Mouse (Mus musculus) retina, postnatal 1 day (tissue): ENCODE data around the gene Snrnp200.
"Not testable (repeated sequence)": the region's sequence is repeated elsewhere in the genome, so short reads cannot be mapped to it uniquely, and the experiment has no call there.

Source experiments
- DNase-seq: peaks from one replicate; pipeline ENCODE4 v3.0.0-alpha.2; 2012

Gene Snrnp200

GRCm38 (mm10) chr2:127254604-127255134 lies 46.5 kb downstream of the Snrnp200 start:
- no peak for DNase-seq

- no peak for DNase-seq
Observed at GRCm38 (mm10) chr2:127255294-127255693, 47.1 kb downstream of the Snrnp200 start.

- no peak for DNase-seq
Observed at GRCm38 (mm10) chr2:127259340-127259739, 51.2 kb downstream of the Snrnp200 start.

- no peak for DNase-seq
Observed at GRCm38 (mm10) chr2:127262480-127262879, 54.3 kb downstream of the Snrnp200 start.

GRCm38 (mm10) chr2:127267854-127268253 lies 59.7 kb downstream of the Snrnp200 start:
- DNase-seq: no peak

GRCm38 (mm10) chr2:127269491-127270299 lies 61.5 kb downstream of the Snrnp200 start, which contains the start of gene Stard7:
Gene Stard7, plus strand, starts transcription at chr2:127270218.
- peak; percentile 99 for DNase-seq

GRCm38 (mm10) chr2:127270300-127271041 lies 62.3 kb downstream of the Snrnp200 start:
- DNase-seq: peak; percentile 93

GRCm38 (mm10) chr2:127271042-127271515 lies 62.9 kb downstream of the Snrnp200 start:
- peak; percentile 32 for DNase-seq

GRCm38 (mm10) chr2:127272049-127272448 lies 63.9 kb downstream of the Snrnp200 start:
- not testable (repeated sequence) for DNase-seq

GRCm38 (mm10) chr2:127272806-127273205 lies 64.6 kb downstream of the Snrnp200 start:
- no peak for DNase-seq

GRCm38 (mm10) chr2:127274590-127274989 lies 66.4 kb downstream of the Snrnp200 start:
- DNase-seq: no peak

- no peak for DNase-seq
Observed at GRCm38 (mm10) chr2:127275551-127276320, 67.5 kb downstream of the Snrnp200 start.

- no peak for DNase-seq
Observed at GRCm38 (mm10) chr2:127278162-127278561, 70.0 kb downstream of the Snrnp200 start.
